Mouse (Mus musculus): ENCODE results near the gene Cnih3. TPM values are rescaled to one million over a fixed set of nuclear protein-coding genes. Genes with fewer than 3 reads are reported as not detected.

The Cnih3 gene
- polyA plus RNA-seq, 1 experiment, result 0.07 TPM

DNA sequence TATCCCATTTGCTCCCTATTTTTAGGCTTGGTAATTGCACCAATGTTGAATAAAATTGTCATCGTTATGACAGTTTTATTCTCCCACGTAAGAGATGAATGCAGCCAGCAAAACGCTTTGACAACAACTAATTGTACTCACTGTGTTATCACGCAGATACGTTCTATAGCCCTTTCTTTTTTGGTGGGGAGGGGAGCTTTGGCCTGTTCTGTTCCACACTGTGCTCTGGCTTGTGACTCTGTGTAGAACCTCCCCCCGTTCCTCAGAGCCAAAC is 110.4 kb downstream of the Cnih3 start:
- no peak overlapping the region for H3K4me3 ChIP-seq (ENCODE audit: insufficient read depth, poor library complexity, severe bottlenecking)
- no peaks in the 10 kb centered on the region for H3K36me3 ChIP-seq (ENCODE audit: control insufficient read depth, insufficient read depth)
- no peak overlapping the region for H3ac ChIP-seq (ENCODE audit: control insufficient read depth, insufficient read length, low read depth)
- H3K79me2 ChIP-seq (ENCODE audit: control insufficient read depth, insufficient read depth), result no peaks in the 10 kb centered on the region
- TF ChIP-seq USF1 (IDR thresholded peaks at IDR 0.05; ENCODE audit: low read depth), result no peak
- TF ChIP-seq FOSL1 (IDR thresholded peaks at IDR 0.05; ENCODE audit: insufficient read depth, low read length, poor library complexity, severe bottlenecking), result no peak
- no peak for TF ChIP-seq MAX (IDR thresholded peaks at IDR 0.05)
- TF ChIP-seq MYOD1 (IDR thresholded peaks at IDR 0.05; ENCODE audit: control insufficient read depth, insufficient read length, low read depth), result no peak
- TF ChIP-seq CTCF (IDR thresholded peaks at IDR 0.05; ENCODE audit: control insufficient read depth, insufficient read depth, insufficient read length), result no peak
- no peak for TF ChIP-seq CEBPB (IDR thresholded peaks at IDR 0.05; ENCODE audit: low read depth)
- TF ChIP-seq MYOG (IDR thresholded peaks at IDR 0.05; ENCODE audit: control insufficient read depth, extremely low read depth, insufficient read length), result no peak
- H3K27me3 ChIP-seq (ENCODE audit: control insufficient read depth, insufficient read depth, insufficient read length), result no peaks in the 10 kb centered on the region
- no peaks in the 10 kb centered on the region for H3K79me3 ChIP-seq (ENCODE audit: low read depth)

GRCm38 (mm10) chr1:181465027-181465426 is 112.6 kb downstream of the Cnih3 start:
- Histone ChIP-seq H3ac (ENCODE audit: control insufficient read depth, insufficient read length, low read depth) (no peak overlapping the region), H3K36me3 (ENCODE audit: control insufficient read depth, insufficient read depth) (no peaks in the 10 kb centered on the region), H3K79me3 (ENCODE audit: low read depth) (no peaks in the 10 kb centered on the region), H3K4me3 (ENCODE audit: insufficient read depth, poor library complexity, severe bottlenecking) (no peak overlapping the region), H3K27me3 (ENCODE audit: control insufficient read depth, insufficient read depth, insufficient read length) (no peaks in the 10 kb centered on the region), H3K79me2 (ENCODE audit: control insufficient read depth, insufficient read depth) (no peaks in the 10 kb centered on the region)
- peak; percentile 62 for TF ChIP-seq CTCF (IDR thresholded peaks at IDR 0.05; ENCODE audit: control insufficient read depth, insufficient read depth, insufficient read length)
- no peak for TF ChIP-seq MAX (IDR thresholded peaks at IDR 0.05)

- H3ac ChIP-seq (ENCODE audit: control insufficient read depth, insufficient read length, low read depth), result no peak overlapping the region
- H3K27me3 ChIP-seq (ENCODE audit: control insufficient read depth, insufficient read depth, insufficient read length), result no peaks in the 10 kb centered on the region
- H3K79me2 ChIP-seq (ENCODE audit: control insufficient read depth, insufficient read depth), result no peaks in the 10 kb centered on the region
- H3K79me3 ChIP-seq (ENCODE audit: low read depth), result no peaks in the 10 kb centered on the region
- TF ChIP-seq CTCF (IDR thresholded peaks at IDR 0.05; ENCODE audit: control insufficient read depth, insufficient read depth, insufficient read length) (no peak), MYOG (IDR thresholded peaks at IDR 0.05; ENCODE audit: control insufficient read depth, extremely low read depth, insufficient read length) (no peak), FOSL1 (IDR thresholded peaks at IDR 0.05; ENCODE audit: insufficient read depth, low read length, poor library complexity, severe bottlenecking) (no peak), USF1 (IDR thresholded peaks at IDR 0.05; ENCODE audit: low read depth) (no peak), MAX (IDR thresholded peaks at IDR 0.05) (no peak), MYOD1 (IDR thresholded peaks at IDR 0.05; ENCODE audit: control insufficient read depth, insufficient read length, low read depth) (no peak), CEBPB (IDR thresholded peaks at IDR 0.05; ENCODE audit: low read depth) (no peak)
- H3K4me3 ChIP-seq (ENCODE audit: insufficient read depth, poor library complexity, severe bottlenecking), result no peak overlapping the region
- H3K36me3 ChIP-seq (ENCODE audit: control insufficient read depth, insufficient read depth), result no peaks in the 10 kb centered on the region
Measured at GRCm38 (mm10) chr1:181466040-181466439, 113.6 kb downstream of the Cnih3 start.

GRCm38 (mm10) chr1:181466601-181467320 is 114.3 kb downstream of the Cnih3 start:
- Histone ChIP-seq H3ac (ENCODE audit: control insufficient read depth, insufficient read length, low read depth) (no peak overlapping the region), H3K79me3 (ENCODE audit: low read depth) (no peaks in the 10 kb centered on the region), H3K4me3 (ENCODE audit: insufficient read depth, poor library complexity, severe bottlenecking) (no peak overlapping the region), H3K27me3 (ENCODE audit: control insufficient read depth, insufficient read depth, insufficient read length) (no peaks in the 10 kb centered on the region), H3K79me2 (ENCODE audit: control insufficient read depth, insufficient read depth) (no peaks in the 10 kb centered on the region), H3K36me3 (ENCODE audit: control insufficient read depth, insufficient read depth) (no peaks in the 10 kb centered on the region)
- TF ChIP-seq MYOG (IDR thresholded peaks at IDR 0.05; ENCODE audit: control insufficient read depth, extremely low read depth, insufficient read length) (no peak), FOSL1 (IDR thresholded peaks at IDR 0.05; ENCODE audit: insufficient read depth, low read length, poor library complexity, severe bottlenecking) (no peak), CTCF (IDR thresholded peaks at IDR 0.05; ENCODE audit: control insufficient read depth, insufficient read depth, insufficient read length) (no peak), USF1 (IDR thresholded peaks at IDR 0.05; ENCODE audit: low read depth) (no peak), CEBPB (IDR thresholded peaks at IDR 0.05; ENCODE audit: low read depth) (no peak), MAX (IDR thresholded peaks at IDR 0.05) (no peak), MYOD1 (IDR thresholded peaks at IDR 0.05; ENCODE audit: control insufficient read depth, insufficient read length, low read depth) (no peak)

GRCm38 (mm10) chr1:181467321-181467670 is 114.9 kb downstream of the Cnih3 start:
- Histone ChIP-seq H3K27me3 (ENCODE audit: control insufficient read depth, insufficient read depth, insufficient read length) (no peaks in the 10 kb centered on the region), H3K36me3 (ENCODE audit: control insufficient read depth, insufficient read depth) (no peaks in the 10 kb centered on the region), H3K79me3 (ENCODE audit: low read depth) (no peaks in the 10 kb centered on the region), H3K79me2 (ENCODE audit: control insufficient read depth, insufficient read depth) (no peaks in the 10 kb centered on the region), H3K4me3 (ENCODE audit: insufficient read depth, poor library complexity, severe bottlenecking) (no peak overlapping the region), H3ac (ENCODE audit: control insufficient read depth, insufficient read length, low read depth) (no peak overlapping the region)
- TF ChIP-seq MAX (IDR thresholded peaks at IDR 0.05) (no peak), CEBPB (IDR thresholded peaks at IDR 0.05; ENCODE audit: low read depth) (no peak), MYOD1 (IDR thresholded peaks at IDR 0.05; ENCODE audit: control insufficient read depth, insufficient read length, low read depth) (no peak), USF1 (IDR thresholded peaks at IDR 0.05; ENCODE audit: low read depth) (no peak), MYOG (IDR thresholded peaks at IDR 0.05; ENCODE audit: control insufficient read depth, extremely low read depth, insufficient read length) (no peak), CTCF (IDR thresholded peaks at IDR 0.05; ENCODE audit: control insufficient read depth, insufficient read depth, insufficient read length) (no peak), FOSL1 (IDR thresholded peaks at IDR 0.05; ENCODE audit: insufficient read depth, low read length, poor library complexity, severe bottlenecking) (no peak)

DNA sequence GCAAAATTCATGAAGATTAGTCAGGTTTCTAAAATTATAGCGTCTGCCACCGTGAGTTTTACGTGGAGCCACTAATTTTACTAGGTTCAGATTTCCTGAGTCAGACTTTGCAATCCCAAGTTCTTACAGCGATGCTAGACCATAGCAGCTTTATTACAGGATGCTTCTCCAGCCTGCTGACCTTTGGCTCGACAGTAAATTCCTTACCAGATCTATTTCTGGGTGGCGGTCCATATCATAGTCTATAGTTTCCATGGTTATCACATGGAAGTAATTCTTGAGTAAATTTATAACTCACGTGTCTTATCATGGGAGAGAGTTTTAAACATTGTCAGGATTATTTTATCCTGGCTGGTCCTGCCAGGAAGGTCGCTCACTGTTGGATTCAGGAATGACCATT is 117.0 kb downstream of the Cnih3 start:
- no peak overlapping the region for H3ac ChIP-seq (ENCODE audit: control insufficient read depth, insufficient read length, low read depth)
- no peaks in the 10 kb centered on the region for H3K79me3 ChIP-seq (ENCODE audit: low read depth)
- H3K36me3 ChIP-seq (ENCODE audit: control insufficient read depth, insufficient read depth), result no peaks in the 10 kb centered on the region
- TF ChIP-seq CTCF (IDR thresholded peaks at IDR 0.05; ENCODE audit: control insufficient read depth, insufficient read depth, insufficient read length) (no peak), MYOG (IDR thresholded peaks at IDR 0.05; ENCODE audit: control insufficient read depth, extremely low read depth, insufficient read length) (no peak), MYOD1 (IDR thresholded peaks at IDR 0.05; ENCODE audit: control insufficient read depth, insufficient read length, low read depth) (no peak), USF1 (IDR thresholded peaks at IDR 0.05; ENCODE audit: low read depth) (no peak), MAX (IDR thresholded peaks at IDR 0.05) (no peak), CEBPB (IDR thresholded peaks at IDR 0.05; ENCODE audit: low read depth) (no peak), FOSL1 (IDR thresholded peaks at IDR 0.05; ENCODE audit: insufficient read depth, low read length, poor library complexity, severe bottlenecking) (no peak)
- no peaks in the 10 kb centered on the region for H3K79me2 ChIP-seq (ENCODE audit: control insufficient read depth, insufficient read depth)
- no peak overlapping the region for H3K4me3 ChIP-seq (ENCODE audit: insufficient read depth, poor library complexity, severe bottlenecking)
- H3K27me3 ChIP-seq (ENCODE audit: control insufficient read depth, insufficient read depth, insufficient read length), result no peaks in the 10 kb centered on the region
